In the genomic region with DNA sequence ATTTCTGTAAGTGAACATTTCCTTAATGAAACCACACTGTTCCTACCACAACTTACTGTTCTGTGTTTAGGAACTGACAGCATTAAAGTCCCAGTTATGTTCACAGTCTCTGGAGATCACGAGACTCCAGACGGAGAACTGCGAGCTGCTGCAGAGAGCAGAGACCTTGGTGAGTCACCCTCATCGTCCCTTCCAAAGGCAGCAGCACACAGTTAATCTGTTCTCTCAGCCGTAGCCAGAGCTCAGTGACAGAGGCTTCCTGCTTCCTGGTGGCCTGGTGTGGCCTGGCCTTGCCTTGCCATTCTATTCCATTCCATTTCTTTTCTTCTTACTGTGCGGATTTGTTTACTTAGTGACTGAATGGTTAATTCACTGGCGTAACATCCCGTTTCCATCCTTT, we compare ENCODE assay signal across 26 mouse cellular contexts. TPM values are rescaled to one million over a fixed set of nuclear protein-coding genes. Genes with fewer than 3 reads are reported as not detected.
DNase-seq lines count a peak whose midpoint lies in the region; ATAC-seq lines count a peak whose summit lies in the region.
"Had no signal": no experiment of that assay in that cellular context is flagged by ENCODE, and none has a peak within 500 bp of the region (broad histone marks: within the 10 kb centered on the region; RNA-seq: fewer than 3 reads in every experiment).

No protein-coding gene starts in this region.

- no peaks in the 10 kb centered on the region for H3K4me1 ChIP-seq in hindbrain, embryonic 14.5 days (replicated peaks; ENCODE audit: control insufficient read depth, insufficient read depth, low read length)
- no peaks in the 10 kb centered on the region for H3K4me1 ChIP-seq in hindbrain, embryonic 11.5 days (replicated peaks; ENCODE audit: control insufficient read depth, insufficient read depth, low read length)
- H3K4me1 ChIP-seq: embryonic facial prominence, embryonic 15.5 days; heart, embryonic 15.5 days; hindbrain, embryonic 12.5 days; neural tube, embryonic 12.5 days had no signal

- no peak for ATAC-seq in hindbrain, embryonic 14.5 days (ENCODE audit: low FRiP score)
- no peak for ATAC-seq in hindbrain, embryonic 11.5 days (ENCODE audit: low FRiP score)
- ATAC-seq: activated CD4-positive, CD25-positive, alpha-beta regulatory T cell, adult 4 months; intestine, embryonic 16.5 days had no signal

- 74% methylated on average over 8 of the region's 8 CpGs for WGBS in hindbrain, embryonic 14.5 days
- WGBS in hindbrain, embryonic 11.5 days = 83% methylated on average over 8 of the region's 8 CpGs

- H3K4me2 ChIP-seq in hindbrain, embryonic 14.5 days (replicated peaks) = no peak overlapping the region
- H3K4me2 ChIP-seq in hindbrain, embryonic 11.5 days (replicated peaks; ENCODE audit: low read depth, low read length) = no peak overlapping the region
- H3K4me2 ChIP-seq: embryonic facial prominence, embryonic 15.5 days; heart, embryonic 15.5 days; hindbrain, embryonic 12.5 days had no signal

- H3K9ac ChIP-seq in hindbrain, embryonic 14.5 days = no peak overlapping the region
- no peak overlapping the region for H3K9ac ChIP-seq in hindbrain, embryonic 11.5 days (ENCODE audit: low read depth, low read length)
- H3K9ac ChIP-seq: embryonic facial prominence, embryonic 15.5 days; heart, embryonic 15.5 days; hindbrain, embryonic 12.5 days; liver, embryonic 14.5 days; neural tube, embryonic 12.5 days had no signal

- H3K4me3 ChIP-seq in hindbrain, embryonic 14.5 days (replicated peaks; ENCODE audit: low read length) = no peak overlapping the region
- no peak overlapping the region for H3K4me3 ChIP-seq in hindbrain, embryonic 11.5 days (ENCODE audit: low read depth, low read length)
- H3K4me3 ChIP-seq: embryonic facial prominence, embryonic 15.5 days; heart, embryonic 15.5 days; hindbrain, embryonic 12.5 days; neural tube, embryonic 12.5 days had no signal

- no peaks in the 10 kb centered on the region for H3K27me3 ChIP-seq in hindbrain, embryonic 14.5 days (ENCODE audit: control insufficient read depth, insufficient read depth, low read length)
- no peaks in the 10 kb centered on the region for H3K27me3 ChIP-seq in hindbrain, embryonic 11.5 days (ENCODE audit: control insufficient read depth, insufficient read depth, low read length)
- H3K27me3 ChIP-seq: embryonic facial prominence, embryonic 15.5 days; heart, embryonic 15.5 days; hindbrain, embryonic 12.5 days; neural tube, embryonic 12.5 days had no signal

- no peak for DNase-seq in hindbrain, embryonic 14.5 days (ENCODE audit: low spot score)
- no peak for DNase-seq in hindbrain, embryonic 11.5 days (ENCODE audit: low spot score)
- peak; percentile 26 for DNase-seq in urinary bladder, postnatal 14 days (ENCODE audit: low spot score)
- no peak for DNase-seq in urinary bladder, postnatal 36 days (ENCODE audit: low spot score in 2 of 2)
- peak; percentile 60 to 69 for DNase-seq in adrenal gland, postnatal 36 days
- no peak for DNase-seq in cerebellum, postnatal 10 days
- no peak for DNase-seq in frontal cortex, postnatal 25 days (ENCODE audit: low spot score in 2 of 2)
- DNase-seq: cerebellum, adult 11 months; cerebellum, postnatal 25 days; gastrocnemius, postnatal 10 days; kidney, postnatal 10 days; right cerebral cortex, postnatal 4 days had no signal

- H3K9me3 ChIP-seq in hindbrain, embryonic 14.5 days (ENCODE audit: control insufficient read depth, low read length) = no peaks in the 10 kb centered on the region
- H3K9me3 ChIP-seq in hindbrain, embryonic 11.5 days (ENCODE audit: control insufficient read depth, low read length) = no peaks in the 10 kb centered on the region
- H3K9me3 ChIP-seq: embryonic facial prominence, embryonic 15.5 days; heart, embryonic 15.5 days; hindbrain, embryonic 12.5 days; neural tube, embryonic 12.5 days had no signal

- peaks cover 76% of the 10 kb centered on the region for H3K36me3 ChIP-seq in hindbrain, embryonic 14.5 days (replicated peaks; ENCODE audit: control insufficient read depth, insufficient read depth)
- H3K36me3 ChIP-seq in hindbrain, embryonic 11.5 days (ENCODE audit: control insufficient read depth, insufficient read depth, low read length) = 0 out of 2 replicates have a peak, but pooled peaks cover 5% of the 10 kb centered on the region

- peak overlapping the region; percentile 64; the same call in 1 of the 2 replicates for H3K27ac ChIP-seq in hindbrain, embryonic 14.5 days
- no peak overlapping the region for H3K27ac ChIP-seq in hindbrain, embryonic 11.5 days (ENCODE audit: low read depth, low read length)
- H3K27ac ChIP-seq: embryonic facial prominence, embryonic 15.5 days; heart, embryonic 15.5 days; liver, embryonic 14.5 days; neural tube, embryonic 12.5 days; stomach, postnatal 0 days had no signal

RNA-seq across cellular contexts. Expression of gene U90926, which starts 16.9 kb away (rescaled TPM):
- not detected in 2 replicates for polyA plus RNA-seq in hindbrain, embryonic 14.5 days (2014; fragmentation: Nextera tagmentation; extraction: Ambion mirVana)
- polyA plus RNA-seq in hindbrain, embryonic 11.5 days (2014; fragmentation: Nextera tagmentation; extraction: Ambion mirVana) = not detected in 2 replicates
- not detected for total RNA-seq in adrenal gland, postnatal 36 days (2021)
- total RNA-seq: gastrocnemius, postnatal 10 days; heart, adult 18-20 months; layer of hippocampus, adult 8-10 months; left cerebral cortex, postnatal 25 days; megakaryocyte progenitor cell, adult 5-6 weeks had no signal
- polyA plus RNA-seq: activated CD4-positive, CD25-positive, alpha-beta regulatory T cell, adult 4 months; embryonic facial prominence, embryonic 15.5 days; heart, embryonic 15.5 days; hindbrain, embryonic 12.5 days; intestine, embryonic 16.5 days; limb, embryonic 14.5 days; liver, embryonic 14.5 days; lung, embryonic 16.5 days; neural tube, embryonic 12.5 days; stomach, postnatal 0 days had no signal

RNA-seq across cellular contexts. Expression of gene Ppef2, which starts 57.8 kb away (rescaled TPM):
- 0.34 and 0.84 TPM in 2 replicates for polyA plus RNA-seq in hindbrain, embryonic 14.5 days (2014; fragmentation: Nextera tagmentation; extraction: Ambion mirVana)
- polyA plus RNA-seq in hindbrain, embryonic 11.5 days (2014; fragmentation: Nextera tagmentation; extraction: Ambion mirVana) = 0.53 TPM in 1 of 2 replicates, not detected in the other
- total RNA-seq in adrenal gland, postnatal 36 days (2021) = not detected
- total RNA-seq: gastrocnemius, postnatal 10 days; heart, adult 18-20 months had no signal
- polyA plus RNA-seq: heart, embryonic 15.5 days had no signal

Comparison
In these comparisons a context has a peak if more than half of its experiments do, and no peak if none do; other contexts are left out.
1. DNase-seq: peak in urinary bladder, postnatal 14 days (single experiment) and adrenal gland, postnatal 36 days (2 of 2); none in hindbrain, embryonic 14.5 days (single experiment), hindbrain, embryonic 11.5 days (single experiment), urinary bladder, postnatal 36 days (0 of 2), cerebellum, postnatal 10 days (0 of 2) and frontal cortex, postnatal 25 days (0 of 2).